Comparison of ENCODE assay signal across 21 mouse cellular contexts in genomic region chr5:139568079-139568478, GRCm38 (mm10). TPM values are rescaled to one million over a fixed set of nuclear protein-coding genes. Genes with fewer than 3 reads are reported as not detected.
DNase-seq lines count a peak whose midpoint lies in the region; ATAC-seq lines count a peak whose summit lies in the region.
"Had no signal": no experiment of that assay in that cellular context is flagged by ENCODE, and none has a peak within 500 bp of the region (broad histone marks: within the 10 kb centered on the region; RNA-seq: fewer than 3 reads in every experiment).

No protein-coding gene starts in this region.

- H3K9me3 ChIP-seq in kidney, embryonic 15.5 days (replicated peaks) = no peaks in the 10 kb centered on the region
- no peaks in the 10 kb centered on the region for H3K9me3 ChIP-seq in forebrain, embryonic 12.5 days
- H3K9me3 ChIP-seq in hindbrain, embryonic 12.5 days (replicated peaks) = no peaks in the 10 kb centered on the region
- H3K9me3 ChIP-seq in midbrain, embryonic 13.5 days = no peaks in the 10 kb centered on the region
- H3K9me3 ChIP-seq: heart, embryonic 13.5 days; liver, embryonic 12.5 days; lung, embryonic 15.5 days had no signal

- H3K27me3 ChIP-seq in kidney, embryonic 15.5 days = peaks cover 56% of the 10 kb centered on the region
- H3K27me3 ChIP-seq in forebrain, embryonic 12.5 days = peaks cover 54% of the 10 kb centered on the region
- peaks cover 67% of the 10 kb centered on the region for H3K27me3 ChIP-seq in hindbrain, embryonic 12.5 days
- peaks cover 37% of the 10 kb centered on the region for H3K27me3 ChIP-seq in midbrain, embryonic 13.5 days

- no peak overlapping the region for H3K4me3 ChIP-seq in kidney, embryonic 15.5 days (replicated peaks)
- H3K4me3 ChIP-seq in forebrain, embryonic 12.5 days (replicated peaks) = no peak overlapping the region
- no peak overlapping the region for H3K4me3 ChIP-seq in hindbrain, embryonic 12.5 days
- H3K4me3 ChIP-seq in midbrain, embryonic 13.5 days (replicated peaks) = no peak overlapping the region
- H3K4me3 ChIP-seq: heart, embryonic 13.5 days; liver, embryonic 12.5 days; lung, embryonic 15.5 days had no signal

- H3K27ac ChIP-seq in kidney, embryonic 15.5 days = peak overlapping the region; percentile 64
- 0 out of 2 replicates have a peak overlapping the region, but pooled peaks have one; percentile 42 for H3K27ac ChIP-seq in forebrain, embryonic 12.5 days
- H3K27ac ChIP-seq in hindbrain, embryonic 12.5 days = 0 out of 2 replicates have a peak overlapping the region, but pooled peaks have one; percentile 9
- no peak overlapping the region for H3K27ac ChIP-seq in midbrain, embryonic 13.5 days
- H3K27ac ChIP-seq: heart, embryonic 13.5 days; liver, embryonic 12.5 days; lung, embryonic 15.5 days had no signal

- ATAC-seq in kidney, embryonic 15.5 days (replicated peaks; ENCODE audit: low FRiP score) = peak; percentile 71
- peak; percentile 73; the same call in 1 of the 2 replicates for ATAC-seq in forebrain, embryonic 12.5 days (ENCODE audit: low FRiP score)
- ATAC-seq in hindbrain, embryonic 12.5 days (ENCODE audit: low FRiP score) = peak; percentile 65; the same call in 1 of the 2 replicates
- peak; percentile 70 for ATAC-seq in midbrain, embryonic 13.5 days
- ATAC-seq: liver, embryonic 12.5 days had no signal

- H3K36me3 ChIP-seq in kidney, embryonic 15.5 days = no peaks in the 10 kb centered on the region
- no peaks in the 10 kb centered on the region for H3K36me3 ChIP-seq in forebrain, embryonic 12.5 days (replicated peaks)
- no peaks in the 10 kb centered on the region for H3K36me3 ChIP-seq in hindbrain, embryonic 12.5 days
- H3K36me3 ChIP-seq in midbrain, embryonic 13.5 days = no peaks in the 10 kb centered on the region
- H3K36me3 ChIP-seq: heart, embryonic 13.5 days; liver, embryonic 12.5 days; lung, embryonic 15.5 days had no signal

- no peak overlapping the region for H3K4me2 ChIP-seq in kidney, embryonic 15.5 days
- no peak overlapping the region for H3K4me2 ChIP-seq in forebrain, embryonic 12.5 days
- H3K4me2 ChIP-seq in hindbrain, embryonic 12.5 days (replicated peaks) = no peak overlapping the region
- H3K4me2 ChIP-seq in midbrain, embryonic 13.5 days (replicated peaks) = no peak overlapping the region
- H3K4me2 ChIP-seq: heart, embryonic 13.5 days; liver, embryonic 12.5 days; lung, embryonic 15.5 days had no signal

- WGBS in kidney, embryonic 15.5 days = 19% methylated on average over 2 of the region's 2 CpGs
- 29% methylated on average over 2 of the region's 2 CpGs for WGBS in forebrain, embryonic 12.5 days
- WGBS in hindbrain, embryonic 12.5 days = 28% methylated on average over 2 of the region's 2 CpGs
- WGBS in midbrain, embryonic 13.5 days = 10% methylated on average over 2 of the region's 2 CpGs

- DNase-seq in kidney, adult 11 months = no peak
- no peak for DNase-seq in T-cell, adult 2 months (ENCODE audit: low spot score)
- no peak for DNase-seq in adrenal gland, postnatal 4 days (ENCODE audit: low spot score in 2 of 2)
- DNase-seq in spleen, postnatal 14 days (ENCODE audit: low spot score in 2 of 2) = no peak
- DNase-seq: adrenal gland, adult 2 months; cerebellum, adult 2 months; heart, postnatal 4 days; kidney, adult 8-10 months; thymus, adult 2 months had no signal

- H3K9ac ChIP-seq in kidney, embryonic 15.5 days = no peak overlapping the region
- no peak overlapping the region for H3K9ac ChIP-seq in forebrain, embryonic 12.5 days
- H3K9ac ChIP-seq in hindbrain, embryonic 12.5 days = no peak overlapping the region
- no peak overlapping the region for H3K9ac ChIP-seq in midbrain, embryonic 13.5 days (replicated peaks)
- H3K9ac ChIP-seq: heart, embryonic 13.5 days; liver, embryonic 12.5 days; lung, embryonic 15.5 days had no signal

- peaks cover 35% of the 10 kb centered on the region for H3K4me1 ChIP-seq in kidney, embryonic 15.5 days
- H3K4me1 ChIP-seq in forebrain, embryonic 12.5 days = peaks cover 29% of the 10 kb centered on the region
- peaks cover 25% of the 10 kb centered on the region for H3K4me1 ChIP-seq in hindbrain, embryonic 12.5 days
- peaks cover 26% of the 10 kb centered on the region for H3K4me1 ChIP-seq in midbrain, embryonic 13.5 days (replicated peaks)
- H3K4me1 ChIP-seq: heart, embryonic 13.5 days; liver, embryonic 12.5 days; lung, embryonic 15.5 days had no signal

RNA-seq across cellular contexts. Expression of gene Uncx, which starts 24.8 kb away (rescaled TPM):
- polyA plus RNA-seq in kidney, embryonic 15.5 days (2015; fragmentation: Nextera tagmentation; extraction: Ambion mirVana) = 90.8 and 96.1 TPM in 2 replicates
- polyA plus RNA-seq in forebrain, embryonic 12.5 days (2016; fragmentation: Nextera tagmentation; extraction: Ambion mirVana) = 32.5 and 37.0 TPM in 2 replicates
- 97.3 and 99.4 TPM in 2 replicates for polyA plus RNA-seq in hindbrain, embryonic 12.5 days (2016; fragmentation: Nextera tagmentation; extraction: Ambion mirVana)
- polyA plus RNA-seq in midbrain, embryonic 13.5 days (2015; fragmentation: Nextera tagmentation; extraction: Ambion mirVana) = 48.5 and 58.7 TPM in 2 replicates
- 1 to 10 TPM in 1 of 2 experiments, under 1 TPM in 1; 0.42 to 3.8 TPM for total RNA-seq in adrenal gland, postnatal 4 days (2021)
- total RNA-seq: adrenal gland, adult 2 months; ES-E14; heart, postnatal 4 days; layer of hippocampus, adult 8-10 months had no signal
- polyA plus RNA-seq: adrenal gland, adult 2 months; C2C12; gonadal fat pad, adult 2 months; heart, embryonic 13.5 days; liver, embryonic 12.5 days; stomach, embryonic 14.5 days had no signal
